Mouse (Mus musculus): ENCODE measurements around the gene Vmn2r66.

Gene Vmn2r66

DNA sequence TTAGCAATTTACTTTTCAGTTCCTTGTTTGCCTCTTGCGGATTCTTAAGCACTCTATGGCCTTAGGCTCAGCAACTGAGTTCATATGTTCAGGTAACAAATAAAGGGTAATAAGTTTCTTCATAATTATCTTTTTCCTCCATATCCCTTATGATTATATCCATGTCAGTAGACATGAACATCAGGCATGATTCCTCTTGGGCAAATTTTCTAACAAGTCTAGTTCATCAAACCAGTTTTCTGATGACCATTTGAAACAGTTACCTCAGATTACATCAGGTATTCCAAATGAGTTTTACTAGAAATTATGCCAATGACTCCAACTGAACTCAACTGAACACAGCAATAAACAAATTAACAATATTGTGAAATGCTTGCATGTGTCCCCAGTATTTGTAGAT lies at the start of gene Vmn2r66:
Gene Vmn2r66, minus strand, starts transcription at position 101 of the 400 bp plus-strand sequence.
- no peak for DNase-seq

DNA sequence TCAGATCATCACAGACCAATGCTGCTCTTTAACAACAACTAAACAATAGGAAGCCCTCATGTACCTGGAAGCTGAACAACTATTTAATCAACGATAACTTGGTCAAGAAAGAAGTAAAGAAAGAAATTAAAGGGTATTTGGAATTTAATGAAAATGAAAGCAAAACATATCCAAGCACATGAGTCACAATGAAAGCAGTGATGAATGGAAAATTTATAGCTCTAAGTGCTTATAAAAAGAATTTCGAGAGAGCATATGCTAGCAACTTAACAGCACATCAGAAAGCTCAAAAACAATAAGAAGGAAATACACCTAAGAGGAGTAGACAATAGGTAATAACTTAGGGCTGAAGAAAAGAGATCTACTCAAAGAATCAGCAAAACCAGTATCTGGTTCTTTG lies 15.4 kb downstream of the Vmn2r66 start:
- no peak for DNase-seq

- DNase-seq = no peak
Measured at GRCm38 (mm10) chr7:84964015-84964414, 48.1 kb downstream of the Vmn2r66 start, which contains the start of gene Vmn2r65. Vmn2r65 (minus strand) TSS chr7:84964115.

Data from right cerebral cortex, postnatal 4 days (tissue).